Mouse (Mus musculus): ENCODE measurements around the gene Prokr1. TPM values are rescaled to one million over a fixed set of nuclear protein-coding genes. Genes with fewer than 3 reads are reported as not detected.
"Not testable (repeated sequence)": the region's sequence is repeated elsewhere in the genome, so short reads cannot be mapped to it uniquely, and the experiment has no call there.

Prokr1 gene
- total RNA-seq (2017): 0.46 TPM in 1 of 2 replicates, not detected in the other

DNA sequence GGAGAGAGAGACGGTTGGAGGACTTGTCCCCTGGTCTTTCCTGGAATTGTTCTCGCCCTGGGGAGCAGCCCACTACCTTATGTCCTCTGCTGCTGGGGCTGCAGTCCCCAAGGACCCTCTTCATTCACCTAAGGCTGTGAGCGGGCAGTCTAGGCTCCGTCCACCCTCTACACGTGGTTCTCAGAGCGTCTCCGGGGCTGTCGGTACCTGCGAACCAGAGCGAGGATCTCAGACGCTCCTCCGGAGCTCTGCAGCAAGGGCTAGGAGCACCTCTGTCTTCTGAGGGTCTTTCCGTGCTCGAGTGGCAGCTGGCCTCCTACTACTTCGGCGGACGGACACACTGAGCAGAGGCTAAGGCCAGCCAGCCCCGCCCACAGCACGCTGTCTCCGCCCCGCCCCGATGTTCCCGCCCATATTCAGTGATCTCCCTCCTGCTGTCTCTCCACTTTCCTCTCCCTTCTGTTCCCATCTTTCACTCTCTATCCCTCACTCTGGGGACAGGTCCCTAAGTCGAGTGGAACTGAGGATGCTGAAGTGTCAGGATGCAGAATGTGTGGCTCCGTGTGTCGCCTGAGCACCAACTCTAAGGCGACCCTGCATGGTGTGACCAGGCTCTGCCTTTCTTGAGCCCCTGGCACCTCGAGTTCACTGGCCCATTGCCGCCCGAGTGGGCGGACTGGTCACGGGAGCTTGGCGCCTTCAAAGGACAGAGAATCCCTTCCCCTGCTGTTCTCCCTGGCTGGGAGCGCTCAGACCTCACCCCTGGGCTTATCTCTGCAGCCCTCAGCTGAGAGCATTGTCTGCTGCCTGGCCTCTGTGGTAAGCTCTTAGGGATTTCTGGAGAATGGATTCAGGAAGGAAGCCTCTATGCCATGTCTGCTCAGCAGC, at the start of gene Prokr1:
TSS of gene Prokr1 (minus strand) at position 350 of the 888 bp plus-strand sequence.
- peak; percentile 79 for ATAC-seq (replicated peaks; ENCODE audit: low read depth, poor library complexity, severe bottlenecking)

DNA sequence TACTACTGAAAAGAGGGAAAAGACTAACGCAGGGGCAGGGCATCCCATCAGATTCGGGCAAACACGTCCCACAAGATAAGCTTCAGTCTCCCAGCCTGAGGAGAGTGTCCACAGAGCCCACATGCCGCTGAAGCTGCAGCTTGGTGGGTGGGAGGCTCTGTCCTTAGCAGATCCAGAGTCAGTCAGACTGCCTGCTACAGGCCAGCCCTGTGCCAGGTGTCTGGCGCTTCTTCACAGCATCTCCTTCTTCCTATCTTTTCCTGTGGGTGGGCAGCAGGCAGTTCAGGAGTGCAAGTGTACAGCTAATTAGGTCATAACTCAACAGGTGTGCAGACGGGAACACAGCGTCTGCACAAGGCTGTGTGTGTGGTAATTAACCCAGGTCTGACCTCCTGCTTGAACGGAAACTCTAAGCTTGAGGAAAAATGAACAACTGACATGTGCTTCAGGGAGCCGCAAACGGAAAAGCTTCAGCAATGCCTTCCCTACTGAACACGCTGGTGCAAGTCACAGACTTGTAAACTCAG, 47.7 kb upstream of the Prokr1 start:
- ATAC-seq (replicated peaks; ENCODE audit: low read depth, poor library complexity, severe bottlenecking): no peak

DNA sequence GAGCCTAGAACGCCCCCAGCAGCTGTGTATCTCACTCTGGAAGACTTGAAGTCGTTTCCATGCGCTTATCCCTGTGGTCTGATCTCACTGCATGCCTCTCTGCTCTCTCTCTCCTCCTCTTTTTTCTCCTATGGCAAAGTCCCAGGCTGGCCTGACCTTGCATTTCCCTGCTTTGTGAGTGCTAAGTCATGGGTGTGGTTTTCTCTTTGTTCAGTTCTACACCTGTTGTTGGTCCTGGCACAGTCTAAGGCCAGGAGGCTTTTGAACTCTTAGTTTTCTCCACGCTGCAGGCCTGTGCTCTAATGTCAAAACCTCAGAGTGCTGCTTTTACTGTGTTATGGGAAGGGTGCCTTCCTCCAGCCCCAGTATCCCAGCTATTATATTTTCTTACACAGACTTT, 41.6 kb upstream of the Prokr1 start:
- ATAC-seq (replicated peaks; ENCODE audit: low read depth, poor library complexity, severe bottlenecking): no peak

DNA sequence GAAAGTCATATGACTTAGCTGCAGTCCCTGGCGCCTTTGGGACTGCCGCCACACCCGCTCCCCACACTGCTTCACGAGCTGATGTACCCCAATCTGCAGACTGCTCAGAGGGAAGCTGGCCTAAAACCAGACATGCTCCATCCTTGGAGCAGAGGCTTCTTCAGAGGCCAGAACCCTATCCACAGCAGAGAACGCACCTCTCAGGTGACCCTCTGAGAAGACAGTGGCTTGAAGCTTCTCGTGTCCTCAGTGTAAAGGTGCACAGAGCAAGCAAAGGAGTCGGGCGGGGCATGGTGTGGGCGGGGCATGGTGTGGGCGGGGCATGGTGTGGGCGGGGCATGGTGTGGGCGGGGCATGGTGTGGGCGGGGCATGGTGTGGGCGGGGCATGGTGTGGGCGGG, 38.4 kb upstream of the Prokr1 start:
- ATAC-seq (replicated peaks; ENCODE audit: low read depth, poor library complexity, severe bottlenecking): not testable (repeated sequence)

DNA sequence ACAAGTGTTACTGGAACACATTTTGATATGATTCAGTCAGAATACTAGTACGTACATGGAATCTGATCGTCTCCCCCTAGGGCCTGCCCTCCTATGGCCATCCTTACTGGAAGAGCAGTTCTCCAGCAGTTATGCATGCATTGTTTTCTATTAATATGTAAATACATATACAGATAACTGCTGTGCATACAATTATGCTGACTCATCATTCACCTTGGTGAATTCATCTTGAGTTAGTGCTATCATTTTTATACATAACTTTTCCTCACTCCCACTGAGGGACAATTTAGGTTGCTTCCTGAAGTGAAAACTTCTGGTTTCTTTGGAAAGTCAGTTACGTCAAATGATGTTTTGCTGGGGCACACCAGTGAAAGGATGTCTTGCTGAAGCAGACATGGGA, 32.6 kb upstream of the Prokr1 start:
- ATAC-seq (replicated peaks; ENCODE audit: low read depth, poor library complexity, severe bottlenecking): no peak

DNA sequence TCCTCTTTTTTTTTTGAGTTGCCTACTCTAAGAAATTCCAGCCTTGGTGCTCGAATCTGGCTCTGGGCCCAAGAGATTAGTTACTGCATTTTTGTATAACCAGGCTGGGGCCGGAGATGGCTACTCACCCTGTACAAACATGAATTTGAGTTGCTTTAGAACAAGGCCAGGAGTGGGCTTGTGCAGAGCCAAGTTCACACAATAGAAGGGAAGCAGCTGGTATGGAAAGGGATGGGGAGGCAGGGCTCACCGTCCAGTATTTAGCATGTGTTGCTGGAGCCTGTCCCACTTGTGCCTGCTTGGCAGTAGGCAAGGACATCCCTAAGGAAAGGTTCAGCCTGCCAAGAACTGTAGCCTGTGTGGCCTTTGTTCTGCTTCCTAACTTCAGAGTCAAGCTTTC, 30.7 kb upstream of the Prokr1 start:
- ATAC-seq (replicated peaks; ENCODE audit: low read depth, poor library complexity, severe bottlenecking): no peak

DNA sequence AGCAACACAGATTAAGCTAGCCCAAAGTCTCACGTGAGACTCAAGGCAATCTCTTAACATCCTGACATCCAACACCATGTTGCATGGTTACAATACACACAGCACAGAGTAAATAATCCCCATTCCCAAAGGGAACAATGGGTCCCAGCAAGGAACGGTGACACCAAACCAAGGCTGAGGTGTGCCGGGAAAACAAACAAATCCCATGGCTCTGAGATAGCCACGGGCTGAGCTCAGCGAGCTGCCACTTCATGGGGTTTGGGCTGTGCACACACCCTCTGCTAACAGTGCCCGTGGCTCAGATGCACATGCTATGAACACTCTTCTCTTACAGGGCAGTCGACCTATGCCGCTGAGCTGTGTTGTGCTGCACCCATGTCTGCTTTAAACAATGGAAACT, 27.5 kb upstream of the Prokr1 start:
- ATAC-seq (replicated peaks; ENCODE audit: low read depth, poor library complexity, severe bottlenecking): no peak

DNA sequence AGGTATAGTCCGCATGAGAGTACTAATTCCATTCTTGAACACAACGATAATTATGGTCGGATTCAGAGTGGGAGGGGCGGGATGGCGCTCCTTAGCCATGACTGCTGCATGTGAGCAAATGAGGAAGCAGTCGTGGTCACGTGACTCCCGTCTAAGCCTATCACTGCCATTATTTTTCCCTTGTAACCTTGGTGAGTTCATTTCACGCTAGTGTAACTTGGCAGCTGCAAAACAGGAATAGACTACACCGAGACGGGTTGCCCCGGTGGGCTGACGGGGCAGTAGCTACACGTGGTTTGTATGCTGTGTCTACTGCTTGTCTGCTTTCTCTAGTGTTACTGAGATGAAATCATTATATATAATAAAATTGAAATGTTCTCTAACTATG, 25.1 kb upstream of the Prokr1 start:
- ATAC-seq (replicated peaks; ENCODE audit: low read depth, poor library complexity, severe bottlenecking): no peak

DNA sequence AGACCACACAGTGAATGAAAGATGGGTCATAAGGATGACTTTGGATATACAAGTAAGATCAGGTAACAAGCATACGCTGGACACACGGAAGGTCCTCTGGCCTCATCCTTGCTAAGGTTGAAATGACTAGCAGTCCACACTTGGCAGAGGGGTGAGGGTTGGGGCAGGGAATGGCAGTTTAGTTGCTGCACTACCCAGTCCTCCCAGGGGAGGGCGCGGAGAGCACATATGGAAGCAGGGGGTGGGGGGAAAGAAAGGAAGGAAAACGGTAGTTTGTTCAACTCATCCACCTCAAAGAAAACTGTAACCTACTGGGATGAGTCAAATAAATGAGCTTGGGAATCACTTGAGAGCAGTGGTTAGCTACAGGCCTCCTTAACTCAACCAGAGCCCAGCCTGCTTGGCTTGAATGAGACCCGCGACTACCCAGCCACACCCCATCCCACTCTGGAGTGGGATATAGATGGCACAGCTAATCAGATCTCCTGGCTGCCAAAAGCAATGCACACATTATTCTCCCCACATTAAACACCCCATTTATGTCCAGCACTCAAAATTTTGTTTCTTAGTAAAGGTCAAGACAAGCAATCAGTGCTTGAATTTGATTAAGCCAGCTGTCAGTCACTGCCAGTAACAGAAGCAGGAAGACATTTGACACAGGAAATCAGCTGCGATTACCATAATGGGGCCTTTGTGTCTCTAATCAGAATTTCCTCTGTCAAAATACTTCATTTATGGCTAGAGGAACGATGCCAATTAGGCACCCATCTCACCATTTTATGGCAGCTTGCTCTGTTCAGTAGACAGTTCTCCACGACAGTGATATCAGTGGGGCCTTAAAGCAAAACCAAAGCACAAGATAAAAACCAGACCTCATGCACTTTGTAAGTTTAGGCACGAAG, 24.5 kb upstream of the Prokr1 start:
- ATAC-seq (replicated peaks; ENCODE audit: low read depth, poor library complexity, severe bottlenecking): peak; percentile 90

DNA sequence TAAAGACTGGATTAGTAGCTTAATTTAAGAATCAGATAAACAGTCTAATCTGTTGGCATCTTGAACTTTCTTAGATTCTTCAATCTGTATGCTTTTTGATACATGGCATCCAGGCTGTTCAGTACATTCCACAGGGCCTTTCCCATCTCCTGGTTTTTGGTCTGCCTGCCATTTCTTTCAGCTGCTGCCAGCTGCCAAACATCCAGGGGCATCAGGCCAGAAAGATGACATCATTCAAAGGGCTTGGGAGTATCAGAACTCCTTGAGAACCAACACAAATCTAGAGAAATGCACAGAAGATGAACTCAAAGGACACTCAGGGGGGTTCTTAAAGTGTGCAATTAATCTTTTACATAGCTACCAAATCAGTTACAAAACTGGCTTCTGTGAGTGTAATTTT, 9.3 kb upstream of the Prokr1 start:
- ATAC-seq (replicated peaks; ENCODE audit: low read depth, poor library complexity, severe bottlenecking): no peak

DNA sequence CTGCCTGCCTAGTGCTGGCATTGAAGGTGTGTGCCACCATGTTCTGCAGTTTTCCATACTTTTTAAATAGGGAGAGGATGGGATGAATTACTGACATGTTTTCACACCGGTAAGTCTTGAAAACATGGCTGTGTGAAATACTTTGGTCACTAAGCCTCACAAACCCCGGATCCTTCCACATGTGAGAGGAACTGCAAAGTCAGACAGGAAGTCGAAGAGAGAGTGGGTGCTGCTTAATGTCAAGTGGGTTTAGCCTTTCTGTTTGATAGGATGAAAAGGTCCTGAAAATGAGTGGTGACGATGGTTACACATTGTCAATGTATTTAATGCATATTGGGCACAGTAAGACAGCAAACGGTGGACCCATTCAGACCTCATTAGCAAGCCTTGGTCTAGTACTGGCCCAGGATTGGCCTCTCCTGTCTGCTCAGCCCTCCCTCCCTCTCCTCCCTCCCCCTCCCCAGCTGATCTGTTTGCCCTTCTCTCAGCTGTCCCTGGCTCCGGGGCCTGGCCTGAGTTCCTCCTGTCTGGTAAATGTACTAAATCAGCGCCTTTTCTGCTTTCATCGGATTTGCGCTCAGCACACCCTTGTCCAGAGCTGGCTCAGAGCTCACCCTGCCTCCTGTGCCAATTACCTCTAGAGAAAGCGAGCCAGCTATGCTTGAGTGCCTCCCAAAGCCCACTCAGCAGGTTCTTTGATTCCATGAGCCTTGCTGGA, 6.7 kb upstream of the Prokr1 start:
- 0 out of 2 replicates have a peak, but pooled peaks have one; percentile 32 for ATAC-seq (replicated peaks; ENCODE audit: low read depth, poor library complexity, severe bottlenecking)

DNA sequence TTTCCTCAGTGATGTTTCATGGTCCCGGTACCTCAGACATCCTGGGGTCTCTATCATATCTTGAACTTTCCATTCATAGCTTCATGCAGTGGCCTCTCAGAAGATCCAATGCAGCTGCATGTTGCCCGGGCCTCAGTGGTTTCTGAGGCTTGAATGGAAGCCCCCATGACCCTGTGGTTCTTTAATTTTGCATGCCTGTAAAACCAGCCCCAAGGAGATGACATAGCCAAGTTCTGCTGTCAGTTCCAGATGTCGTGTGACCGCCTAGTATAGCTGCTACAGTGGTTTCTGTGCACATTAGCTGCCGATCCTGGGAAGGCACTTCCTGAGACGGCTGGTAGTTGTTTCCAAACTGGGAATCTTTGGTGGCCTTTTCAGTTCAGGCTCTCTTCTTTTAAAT, 3.6 kb upstream of the Prokr1 start:
- ATAC-seq (replicated peaks; ENCODE audit: low read depth, poor library complexity, severe bottlenecking): no peak

DNA sequence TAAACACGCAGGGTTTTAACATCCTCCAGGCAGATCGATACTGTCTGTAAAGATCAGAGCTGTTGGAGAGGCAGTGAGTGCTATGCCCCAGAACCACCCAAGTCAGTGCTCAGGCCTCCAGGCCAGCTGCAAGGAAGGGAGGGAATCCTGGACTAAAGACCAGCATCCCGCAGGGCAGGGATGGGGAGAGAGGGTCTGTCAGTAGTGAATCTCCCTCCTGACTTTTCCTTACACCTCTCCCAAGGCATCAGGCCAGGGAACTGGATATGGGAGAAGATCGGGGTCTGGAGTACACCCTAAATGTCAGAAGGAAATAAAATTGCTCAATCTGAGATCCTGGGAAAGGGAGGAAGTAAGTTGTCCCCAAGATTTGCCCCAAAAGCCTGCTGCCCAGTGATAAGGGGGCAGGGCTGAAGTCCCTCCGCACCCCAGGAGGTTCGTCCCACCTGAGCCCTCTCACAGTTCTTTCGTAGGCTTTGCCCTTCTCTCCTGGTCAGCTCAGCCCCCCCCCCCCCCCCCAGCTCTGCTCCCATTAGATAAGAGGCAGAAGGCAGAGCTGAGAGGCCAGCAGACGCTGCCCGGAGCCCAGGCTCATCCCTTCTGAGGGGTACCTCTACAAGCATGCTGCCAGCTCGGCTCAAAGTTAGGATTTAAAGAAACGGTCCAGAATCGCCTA, 687 bp downstream of the Prokr1 start:
- no peak for ATAC-seq (replicated peaks; ENCODE audit: low read depth, poor library complexity, severe bottlenecking)

DNA sequence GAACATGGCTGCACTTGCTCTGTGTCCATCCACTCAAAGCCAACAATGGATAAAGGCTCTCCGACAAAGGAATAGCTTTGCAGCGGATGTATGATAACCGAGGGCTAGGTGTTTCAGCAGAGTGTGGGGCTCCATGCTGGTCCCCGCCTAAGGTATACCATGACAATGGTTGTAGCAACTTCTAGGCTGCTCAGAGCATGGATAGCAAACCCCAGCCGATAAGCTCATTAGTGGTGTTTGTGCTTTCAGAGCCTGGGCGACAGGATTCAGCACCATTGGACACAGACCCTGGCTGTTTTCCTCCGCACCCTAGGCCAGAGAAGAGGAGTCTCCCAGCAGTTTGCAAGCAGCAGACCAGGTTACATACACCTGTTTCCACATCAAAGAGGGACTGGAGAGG, 6.6 kb downstream of the Prokr1 start:
- no peak for ATAC-seq (replicated peaks; ENCODE audit: low read depth, poor library complexity, severe bottlenecking)

DNA sequence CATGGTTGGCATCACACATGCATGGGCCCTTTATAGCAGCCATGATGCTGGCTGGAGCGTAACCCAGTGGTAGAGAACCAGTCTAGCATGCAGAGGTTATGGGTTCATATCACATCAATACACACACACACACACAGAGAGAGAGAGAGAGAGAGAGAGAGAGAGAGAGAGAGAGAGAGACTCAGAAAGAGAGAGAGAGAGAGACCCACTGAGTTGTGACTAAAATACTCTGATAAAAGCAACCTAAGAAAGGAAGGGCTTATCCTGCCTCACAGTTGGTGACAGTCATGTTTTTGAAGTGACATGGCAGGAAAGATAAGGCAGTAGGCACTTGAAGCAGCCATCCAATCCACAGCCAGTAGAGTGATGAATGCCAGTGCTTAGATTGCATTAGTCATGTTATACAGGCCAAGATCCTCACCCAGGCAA, 7.3 kb downstream of the Prokr1 start:
- ATAC-seq (replicated peaks; ENCODE audit: low read depth, poor library complexity, severe bottlenecking): peak; percentile 82

DNA sequence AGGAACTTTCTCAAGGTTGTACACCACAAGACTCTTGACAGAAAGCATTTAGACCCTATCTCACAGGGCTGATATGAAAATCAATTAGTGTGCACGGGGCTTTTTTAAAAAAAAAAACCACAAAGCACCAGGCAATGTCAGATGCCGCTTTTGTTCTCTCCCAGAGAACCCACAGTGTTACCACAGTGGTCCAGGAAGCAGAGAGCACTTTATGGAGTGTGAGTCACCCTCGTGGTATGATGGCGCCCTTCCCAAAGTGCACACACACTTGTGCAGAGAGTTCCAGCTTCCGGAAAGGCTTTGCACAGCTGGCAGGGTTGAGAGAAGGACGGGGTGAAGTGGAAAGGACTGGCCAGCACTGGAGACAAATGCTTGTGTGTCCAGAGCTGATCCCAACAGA, 8.1 kb downstream of the Prokr1 start:
- peak; percentile 55 for ATAC-seq (replicated peaks; ENCODE audit: low read depth, poor library complexity, severe bottlenecking)

DNA sequence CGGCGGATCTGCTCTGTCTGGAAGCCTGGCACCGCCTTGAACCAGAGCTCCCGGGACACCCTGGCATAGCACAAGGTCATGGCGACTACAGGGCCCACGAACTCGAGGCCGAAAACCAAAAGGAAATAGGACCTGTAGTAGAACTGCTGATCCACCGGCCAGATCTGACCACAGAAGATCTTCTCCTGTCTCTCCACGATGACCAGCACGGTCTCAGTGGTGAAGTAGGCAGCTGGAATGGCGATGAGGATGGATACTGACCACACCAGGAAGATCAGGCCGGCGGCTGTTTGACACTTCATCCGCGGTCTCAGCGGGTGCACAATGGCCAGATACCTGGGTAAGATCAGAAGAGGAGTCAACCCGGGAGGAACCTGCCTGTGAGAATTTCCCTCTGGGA, 9.0 kb downstream of the Prokr1 start:
- ATAC-seq (replicated peaks; ENCODE audit: low read depth, poor library complexity, severe bottlenecking): no peak

DNA sequence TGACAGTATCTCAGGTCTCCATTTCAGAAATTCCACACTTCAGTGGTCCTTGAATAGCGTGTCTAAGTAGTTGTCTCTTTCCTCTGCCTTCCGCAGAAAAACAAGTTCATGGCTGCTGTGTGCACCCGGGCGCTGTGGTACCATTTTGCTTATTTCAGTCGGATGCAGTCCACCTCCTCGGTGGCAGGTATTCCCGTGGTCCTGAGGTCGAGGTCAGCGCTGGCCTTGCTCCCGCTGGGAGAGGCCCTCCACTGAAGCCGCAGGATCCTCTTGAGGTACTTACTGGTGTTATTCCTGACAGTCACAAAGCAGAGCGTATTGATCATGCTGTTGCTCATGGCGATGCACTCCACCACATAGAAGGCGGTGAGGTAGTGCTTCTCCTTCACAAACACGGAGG, 9.5 kb downstream of the Prokr1 start:
- no peak for ATAC-seq (replicated peaks; ENCODE audit: low read depth, poor library complexity, severe bottlenecking)

DNA sequence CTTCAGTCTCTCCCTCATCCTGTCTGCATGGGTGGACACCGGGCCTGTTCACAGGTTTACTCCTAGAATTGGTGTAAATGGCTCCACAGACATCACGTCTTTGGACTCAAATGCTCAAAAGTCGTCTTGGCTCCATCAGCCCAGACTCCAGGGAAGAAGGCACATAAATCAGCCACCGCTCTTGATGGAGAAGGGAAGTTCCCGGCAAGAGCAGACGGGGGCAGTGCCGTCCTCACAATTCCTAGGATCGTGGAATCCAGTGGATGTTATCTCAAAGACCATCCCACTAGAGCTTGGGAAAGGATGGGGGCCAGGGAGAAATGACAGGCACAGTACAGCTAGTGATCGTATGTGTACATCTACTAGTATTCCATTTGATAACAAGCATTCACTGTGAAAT, 12.3 kb downstream of the Prokr1 start:
- ATAC-seq (replicated peaks; ENCODE audit: low read depth, poor library complexity, severe bottlenecking): no peak
